Mouse (Mus musculus) kidney, postnatal 0 days (tissue): ENCODE data around the gene Olfr1342. TPM values are rescaled to one million over a fixed set of nuclear protein-coding genes. Genes with fewer than 3 reads are reported as not detected.

Source experiments
- ATAC-seq: fragments of 200-750 bp; cut with Nextera tagmentation; replicated peaks from 2 replicates; pipeline ENCODE4 v1.8.0; 2017; ENCODE audit warnings: low read depth, moderate number of reproducible peaks, moderate TSS enrichment, moderate library complexity; ENCODE audit not compliant: low FRiP score
- DNase-seq: peaks from one replicate; pipeline ENCODE4 v3.0.0-alpha.2; 2016; ENCODE audit warnings: low spot score
- H3K27ac ChIP-seq: fragments of 300-500 bp; sonication (generic); 2 replicates; pipeline ENCODE4 v1.5.1; 2014; ENCODE audit warnings: mild to moderate bottlenecking
- H3K27me3 ChIP-seq: fragments of 300-500 bp; sonication (generic); 2 replicates; pipeline ENCODE4 v1.6.1; 2014; ENCODE audit warnings: low read length, mixed read lengths; ENCODE audit not compliant: insufficient read depth
- H3K36me3 ChIP-seq: fragments of 300-500 bp; sonication (generic); 2 replicates; pipeline ENCODE4 v1.6.1; 2014; ENCODE audit warnings: low read length, mixed read lengths; ENCODE audit not compliant: insufficient read depth
- H3K4me1 ChIP-seq: fragments of 300-500 bp; sonication (generic); replicated peaks from 2 replicates; pipeline ENCODE4 v1.6.1; 2014; ENCODE audit warnings: antibody characterized with exemption, low read length, mixed read lengths; ENCODE audit not compliant: insufficient read depth
- H3K4me2 ChIP-seq: fragments of 300-500 bp; sonication (generic); 2 replicates; pipeline ENCODE4 v1.6.1; 2014; ENCODE audit warnings: mild to moderate bottlenecking, low read length, moderate library complexity, mixed read lengths
- H3K4me3 ChIP-seq: fragments of 300-500 bp; sonication (generic); replicated peaks from 2 replicates; pipeline ENCODE4 v1.5.1; 2014; ENCODE audit warnings: low read depth, low read length
- H3K9ac ChIP-seq: fragments of 300-500 bp; sonication (generic); 2 replicates; pipeline ENCODE4 v1.6.1; 2014; ENCODE audit warnings: low read depth, low read length
- H3K9me3 ChIP-seq: fragments of 300-500 bp; sonication (generic); replicated peaks from 2 replicates; pipeline ENCODE4 v1.6.1; 2016; ENCODE audit warnings: low read length, inconsistent platforms, mixed read lengths
- CTCF ChIP-seq: IDR thresholded peaks from 2 replicates; pipeline ENCODE4 v1.5.1; 2016; ENCODE audit warnings: antibody characterized with exemption, low read depth, mild to moderate bottlenecking, moderate library complexity
- WGBS: fragments of 180-500 bp; shearing (Covaris S2); extraction: QIAGEN DNeasy Blood & Tissue Kit; methylation state at CpG from one replicate; pipeline ENCODE4 v1.1.7; 2014; 5-methylcytosine and 5-hydroxymethylcytosine counted together
- polyA plus RNA-seq: library from polyadenylated mRNA; unstranded; fragments of >200 nt; fragmentation: Nextera tagmentation; extraction: Ambion mirVana; gene quantifications from 2 replicates; pipeline ENCODE4 v1.2.1, GENCODE M21; 2015

Gene Olfr1342
- polyA plus RNA-seq, 1 experiment from 2014 or later = 0.03 TPM

- WGBS = 9% methylated on average over 2 of the region's 2 CpGs
- H3K27ac ChIP-seq = no peak overlapping the region
- H3K4me1 ChIP-seq = no peaks in the 10 kb centered on the region
- no peak overlapping the region for H3K4me3 ChIP-seq
- peak; percentile 80 for TF ChIP-seq CTCF
- ATAC-seq = no peak
- no peak overlapping the region for H3K4me2 ChIP-seq
- H3K9me3 ChIP-seq = no peaks in the 10 kb centered on the region
- H3K9ac ChIP-seq = no peak overlapping the region
- no peaks in the 10 kb centered on the region for H3K27me3 ChIP-seq
- DNase-seq = peak; percentile 44
- no peaks in the 10 kb centered on the region for H3K36me3 ChIP-seq
Measured at GRCm38 (mm10) chr4:118645234-118645633, 47.3 kb downstream of the Olfr1342 start.

- peak; percentile 75 for DNase-seq
- no peak for TF ChIP-seq CTCF
- Histone ChIP-seq H3K9ac (no peak overlapping the region), H3K27ac (no peak overlapping the region), H3K4me3 (no peak overlapping the region), H3K4me1 (no peaks in the 10 kb centered on the region), H3K36me3 (no peaks in the 10 kb centered on the region), H3K9me3 (no peaks in the 10 kb centered on the region), H3K4me2 (0 out of 2 replicates have a peak overlapping the region, but pooled peaks have one; percentile 18), H3K27me3 (no peaks in the 10 kb centered on the region)
- ATAC-seq = no peak
- WGBS = 34% methylated on average over 20 of the region's 20 CpGs
Measured at GRCm38 (mm10) chr4:118642346-118643190, 50.0 kb downstream of the Olfr1342 start.

Other genes with a start within 250 kb of the Olfr1342 start
- gene Mpl, start 235.2 kb downstream of the Olfr1342 start, polyA plus RNA-seq = 0.09 TPM in 1 of 2 replicates, not detected in the other
- gene Tie1, start 202.7 kb downstream of the Olfr1342 start, polyA plus RNA-seq = 45.6 and 49.4 TPM in 2 replicates
- gene 2610528J11Rik, start 165.8 kb downstream of the Olfr1342 start, polyA plus RNA-seq = 63.3 and 66.5 TPM in 2 replicates
- gene Tmem125, start 148.7 kb downstream of the Olfr1342 start, polyA plus RNA-seq = 11.3 and 12.3 TPM in 2 replicates
- 0.04 and 0.09 TPM in 2 replicates for gene Cfap57, start 72.0 kb downstream of the Olfr1342 start, polyA plus RNA-seq
- gene Ebna1bp2, start 72.0 kb downstream of the Olfr1342 start, polyA plus RNA-seq = 139 and 150 TPM in 2 replicates
- gene Olfr62, start 33.8 kb downstream of the Olfr1342 start, polyA plus RNA-seq = not detected in 2 replicates
- not detected in 2 replicates for gene Olfr1341, start 10.8 kb upstream of the Olfr1342 start, polyA plus RNA-seq
- not detected in 2 replicates for gene Olfr1340, start 27.4 kb upstream of the Olfr1342 start, polyA plus RNA-seq
- not detected in 2 replicates for gene Olfr1339, start 39.4 kb upstream of the Olfr1342 start, polyA plus RNA-seq
- not detected in 2 replicates for gene Olfr1338, start 66.0 kb upstream of the Olfr1342 start, polyA plus RNA-seq
- gene Olfr1337, start 89.8 kb upstream of the Olfr1342 start, polyA plus RNA-seq = not detected in 2 replicates
- not detected in 2 replicates for gene Olfr1335, start 117.2 kb upstream of the Olfr1342 start, polyA plus RNA-seq
- gene Olfr1333, start 143.5 kb upstream of the Olfr1342 start, polyA plus RNA-seq = not detected in 2 replicates
- not detected in 2 replicates for gene Olfr1331, start 171.9 kb upstream of the Olfr1342 start, polyA plus RNA-seq
- gene Olfr1330, start 195.8 kb upstream of the Olfr1342 start, polyA plus RNA-seq = not detected in 2 replicates
- gene Olfr1329, start 224.7 kb upstream of the Olfr1342 start, polyA plus RNA-seq = not detected in 2 replicates
- not detected in 2 replicates for gene Olfr1328, start 245.9 kb upstream of the Olfr1342 start, polyA plus RNA-seq